Mouse (Mus musculus): Measurements from ENCODE around the gene Clcn3. TPM values are rescaled to one million over a fixed set of nuclear protein-coding genes. Genes with fewer than 3 reads are reported as not detected.

Clcn3 gene
- total RNA-seq, 2 experiments from 2014 or later = 34.6 to 36.4 TPM

DNA sequence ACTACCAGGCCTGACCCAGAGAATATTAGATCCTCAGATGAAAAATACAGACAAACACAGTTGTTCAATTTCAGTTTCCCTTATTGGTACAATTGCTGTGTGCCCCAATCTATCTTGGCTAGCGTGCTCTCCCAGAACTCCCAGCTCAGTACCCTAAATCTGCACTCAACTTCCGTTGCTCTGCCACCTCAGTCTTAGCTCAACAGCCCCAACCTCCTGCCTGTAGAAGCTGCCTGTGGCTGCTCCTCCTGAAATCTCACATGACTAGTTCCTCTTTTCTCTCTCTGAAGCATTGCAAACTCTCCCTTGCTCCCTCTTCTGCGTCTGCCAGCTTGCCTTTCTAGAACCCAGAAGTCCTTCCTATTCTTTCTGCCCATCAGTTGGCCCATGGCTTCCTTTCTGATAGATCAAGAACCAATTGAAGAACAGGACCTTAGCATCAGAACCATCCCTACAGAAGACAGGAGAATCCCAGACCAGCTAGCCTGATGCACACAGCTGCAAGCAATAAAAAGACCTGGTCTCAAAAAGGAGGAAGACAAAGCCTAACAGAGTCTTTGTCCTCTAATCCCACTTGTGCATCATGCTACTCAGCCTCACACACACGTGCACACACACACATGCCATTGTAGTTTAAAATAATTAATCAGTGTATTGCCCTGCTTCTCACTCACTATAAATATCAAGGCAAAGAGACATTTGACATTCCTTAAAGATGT lies 99.5 kb downstream of the Clcn3 start:
- intact Hi-C loops (cut with DNase I) = no loop called here
- DNase-seq = no peak

DNA sequence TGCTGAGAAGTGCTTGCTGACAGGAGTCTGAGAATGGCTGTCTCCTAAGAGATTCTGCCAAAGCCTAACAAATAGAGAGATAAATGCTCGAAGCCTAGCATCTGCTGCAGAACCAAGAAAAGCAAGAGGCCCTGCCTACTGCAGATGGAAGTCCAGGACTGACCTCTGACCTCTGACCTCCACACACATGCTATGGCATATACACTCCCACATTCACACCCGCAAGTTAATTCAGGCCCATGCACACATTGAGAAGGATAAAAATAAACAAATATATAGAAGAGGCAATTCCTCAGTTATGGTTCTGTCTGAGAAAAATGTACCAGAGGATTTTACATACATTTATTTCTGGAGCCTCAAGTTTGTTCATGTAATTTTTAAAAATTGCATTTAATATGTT lies 104.5 kb downstream of the Clcn3 start:
- intact Hi-C loops (cut with DNase I) = no loop called here
- no peak for DNase-seq

DNA sequence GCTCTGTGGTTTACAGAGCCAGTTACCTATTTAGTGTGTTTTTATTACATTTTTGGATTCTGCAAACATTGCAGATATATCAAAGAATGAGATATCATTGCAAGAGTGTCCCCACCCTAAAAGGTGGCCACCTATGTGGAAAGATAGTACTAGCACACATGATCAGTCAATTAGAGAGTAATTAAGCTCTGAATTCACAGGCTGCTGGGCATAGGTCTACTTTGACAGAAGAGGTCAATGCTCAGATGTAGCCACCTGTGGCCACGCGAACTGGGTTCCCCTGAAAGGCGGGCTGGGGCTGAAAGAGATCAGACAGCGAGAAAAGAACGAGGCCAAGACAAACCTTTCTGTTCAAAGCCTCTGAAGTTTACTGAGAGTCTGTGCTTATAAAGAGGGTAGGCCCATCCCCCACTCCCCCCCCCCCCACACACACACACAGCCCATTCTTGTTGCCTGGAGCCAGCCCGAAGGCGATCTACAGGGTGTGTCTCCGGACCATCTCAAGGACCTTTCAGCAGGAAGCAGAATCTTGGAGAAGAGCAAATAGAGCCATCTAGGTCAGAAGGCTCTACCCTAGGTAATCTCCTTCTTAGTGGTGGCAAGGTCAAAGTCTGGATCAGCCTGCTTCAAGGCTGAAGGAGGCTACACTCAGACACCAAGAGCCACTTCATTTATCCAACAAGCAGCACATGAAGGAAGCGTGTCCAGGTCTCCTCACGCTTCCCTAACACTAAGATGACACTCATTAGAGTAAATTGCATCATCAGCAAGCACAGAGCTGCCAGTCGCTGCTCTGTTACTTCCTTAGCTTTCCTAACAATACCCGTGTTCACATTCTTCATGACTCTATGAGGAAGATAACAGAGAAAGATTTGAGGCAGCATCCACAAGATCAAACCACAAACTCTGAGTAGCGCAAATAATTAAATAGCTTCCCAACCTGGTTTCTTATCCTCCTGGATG lies 112.6 kb downstream of the Clcn3 start:
- intact Hi-C loops (cut with DNase I) = no loop called here
- no peak for DNase-seq

DNA sequence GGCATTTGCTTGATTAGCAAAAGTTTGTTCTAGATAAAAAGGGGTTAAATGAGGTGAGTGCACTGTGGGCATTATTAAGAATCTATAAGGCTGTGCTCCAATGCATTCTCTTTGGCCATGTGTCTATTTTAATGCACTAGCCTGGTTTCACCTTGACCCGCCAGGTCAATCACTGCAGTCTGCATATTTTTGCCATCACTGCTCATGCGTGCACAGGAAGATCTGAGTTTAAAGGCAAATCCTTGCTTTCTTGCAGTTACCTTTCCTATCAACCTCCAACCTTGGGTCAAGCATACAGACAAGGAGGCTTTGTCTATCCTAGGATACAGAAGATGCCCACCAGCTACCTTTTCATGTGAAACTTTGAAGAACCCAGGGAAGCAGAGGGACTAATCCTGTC lies 113.3 kb downstream of the Clcn3 start:
- DNase-seq = no peak
- intact Hi-C loops (cut with DNase I) = loop anchor here (5.0 kb wide), 1 partner anchor 237 kb away; the partner anchor contains the start of gene Mfap3l

DNA sequence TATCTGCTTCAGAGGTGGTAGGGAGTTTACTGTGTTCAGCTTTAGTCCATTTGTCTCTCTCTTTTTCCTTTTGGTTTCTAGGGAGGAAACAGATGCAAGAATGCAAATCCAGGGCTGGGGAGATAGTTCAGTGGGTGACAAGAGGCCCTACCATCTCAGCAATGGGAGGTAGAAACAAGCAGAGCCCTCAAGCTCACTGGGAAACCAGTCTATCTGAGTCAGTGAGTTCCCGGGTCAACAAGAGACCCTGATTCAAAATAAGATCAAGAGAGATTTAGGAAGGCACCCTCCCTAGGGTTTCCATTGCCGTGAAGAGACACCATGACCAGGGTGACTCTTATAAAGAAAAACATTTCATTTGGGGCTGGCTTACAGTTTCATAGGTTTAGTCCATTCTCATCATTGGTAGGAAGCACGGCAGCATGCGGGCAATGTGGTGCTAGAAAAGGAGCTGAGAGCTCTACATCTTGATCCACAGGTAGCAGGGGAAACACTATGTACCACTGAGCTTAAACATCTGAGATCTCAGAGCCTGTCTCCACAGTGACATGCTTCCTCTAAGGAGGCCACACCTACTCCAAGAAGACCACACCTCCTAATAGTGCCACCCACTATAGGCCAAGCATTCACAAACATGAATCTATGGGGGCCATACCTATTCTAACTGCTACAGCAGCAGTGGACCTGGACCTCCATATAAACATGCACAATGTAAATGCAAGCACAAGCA lies 114.7 kb downstream of the Clcn3 start:
- no peak for DNase-seq
- intact Hi-C loops (cut with DNase I) = loop anchor here (5.0 kb wide), 1 partner anchor 236 kb away; the partner anchor contains the start of gene Mfap3l

DNA sequence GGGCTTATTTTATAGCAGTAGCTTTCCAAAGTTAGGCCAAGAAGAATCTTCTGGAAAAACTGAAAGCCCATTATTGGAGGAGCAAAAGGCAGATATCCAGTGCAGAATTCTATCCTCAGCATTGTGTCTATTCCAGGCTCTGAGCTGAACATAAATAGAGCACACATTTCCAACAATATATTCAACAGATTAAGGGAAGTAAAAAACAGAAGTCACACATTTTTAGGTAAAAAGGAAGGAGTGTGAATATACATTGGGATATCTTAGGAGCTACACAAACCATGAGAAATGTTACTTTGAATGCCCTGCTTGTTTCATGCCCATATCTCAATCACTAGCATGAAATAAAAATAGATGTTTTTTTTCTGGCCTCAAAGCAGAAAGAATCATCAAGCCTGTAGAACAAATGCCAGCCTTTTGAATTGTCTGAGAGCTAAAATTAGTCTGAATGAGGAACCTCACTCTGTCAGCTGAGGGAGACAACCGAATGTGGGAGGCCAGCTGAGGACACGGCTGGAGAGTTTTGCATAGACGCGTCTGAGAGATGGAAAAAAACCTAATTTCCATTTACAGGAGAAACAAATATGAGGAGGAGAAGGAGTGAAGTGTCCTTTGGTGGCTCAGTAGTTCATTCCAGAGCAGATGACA lies 115.5 kb downstream of the Clcn3 start:
- peak; percentile 55 to 63 for DNase-seq
- intact Hi-C loops (cut with DNase I) = loop anchor here (5.0 kb wide), 1 partner anchor 235 kb away; the partner anchor contains the start of gene Mfap3l

DNA sequence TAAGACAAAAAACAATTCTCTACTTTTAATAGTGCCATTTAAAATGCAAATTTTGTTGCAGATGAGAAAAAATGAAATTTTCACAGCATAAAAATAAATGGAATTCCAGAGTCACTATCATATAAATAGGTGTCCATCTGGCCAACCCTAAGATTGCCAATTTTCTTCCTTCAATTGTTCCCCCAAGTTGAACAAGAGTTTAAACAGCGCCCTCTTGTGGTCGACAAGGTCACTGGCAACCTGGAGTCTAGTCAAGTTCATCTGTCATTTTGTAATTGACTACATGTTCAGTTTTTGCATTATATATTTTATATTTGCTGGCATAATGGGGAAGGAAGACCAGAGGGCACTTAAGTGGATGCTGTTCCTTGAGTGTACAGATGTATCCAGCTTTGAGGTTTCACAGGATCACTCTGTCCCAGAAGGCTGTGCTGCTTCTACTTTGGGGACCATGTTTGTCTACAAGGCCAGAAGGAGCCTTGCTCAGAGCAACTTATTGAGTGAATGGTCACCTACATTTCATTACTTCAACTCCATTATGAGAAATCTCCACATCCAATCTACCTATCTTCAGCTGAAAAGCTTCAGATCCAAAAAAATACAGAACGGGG lies 117.5 kb downstream of the Clcn3 start:
- DNase-seq = peak; percentile 58 to 82
- intact Hi-C loops (cut with DNase I) = loop anchor here (1.0 to 5.0 kb wide), 3 partner anchors 233 to 360 kb away; partner anchors contain the start of genes Aadat and Mfap3l

DNA sequence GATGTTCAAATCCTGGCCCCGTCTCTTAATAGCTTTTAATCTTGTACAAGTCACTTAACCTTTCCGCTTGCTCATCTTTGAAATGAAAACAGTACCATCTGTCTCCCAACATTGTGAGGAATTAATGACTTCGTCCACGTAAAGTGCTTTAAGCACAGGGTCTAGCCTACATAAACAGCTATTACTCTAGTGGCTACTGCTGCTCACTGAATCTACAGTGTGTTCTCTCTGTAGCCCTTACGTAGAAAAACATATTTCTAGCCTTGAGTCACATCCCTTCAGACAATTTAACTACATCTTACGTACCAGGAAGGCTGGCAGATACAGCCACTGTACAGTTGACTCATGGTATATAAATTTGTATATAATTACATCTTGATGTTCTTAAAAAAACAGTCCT lies 118.2 kb downstream of the Clcn3 start:
- DNase-seq = no peak
- intact Hi-C loops (cut with DNase I) = loop anchor here (1.0 to 5.0 kb wide), 3 partner anchors 233 to 360 kb away; partner anchors contain the start of genes Aadat and Mfap3l

DNA sequence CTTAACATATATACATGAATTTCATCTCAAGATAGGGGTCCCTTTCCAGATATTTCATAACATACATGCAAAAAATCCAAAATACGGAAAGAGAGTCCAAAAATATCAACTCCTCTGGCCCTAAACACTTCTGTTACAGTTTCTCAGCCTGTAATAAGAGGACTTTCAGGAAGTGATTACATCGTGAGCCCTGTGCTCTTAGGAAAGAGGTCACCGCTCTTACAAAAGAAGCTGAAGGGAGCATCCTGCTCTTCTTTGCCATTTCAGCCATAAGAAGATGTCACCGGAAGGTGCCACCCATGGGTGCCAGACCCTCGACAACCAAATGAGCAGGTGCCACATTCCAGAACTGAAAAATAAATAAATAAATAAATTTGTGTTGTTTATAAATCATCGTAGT lies 121.3 kb downstream of the Clcn3 start:
- no peak for DNase-seq
- intact Hi-C loops (cut with DNase I) = no loop called here

DNA sequence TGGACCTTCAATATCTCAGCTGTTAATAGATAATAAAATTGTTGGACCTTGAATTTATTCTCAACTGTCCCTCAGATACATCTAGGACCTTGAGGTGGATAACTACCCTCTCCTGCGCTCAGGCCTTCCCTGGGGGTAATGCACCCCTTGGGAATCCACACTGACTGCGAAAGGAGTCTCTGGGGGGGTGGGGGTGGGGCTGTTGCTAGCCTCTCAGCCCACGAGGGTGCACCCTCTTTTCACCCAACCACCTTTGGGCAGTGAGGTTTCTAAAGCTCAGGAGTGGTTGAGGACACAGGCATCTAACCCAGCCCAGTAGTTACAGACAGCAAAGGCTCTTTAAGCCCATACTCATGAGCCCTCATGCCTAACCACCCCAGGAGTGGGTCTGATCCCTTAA lies 122.4 kb downstream of the Clcn3 start:
- DNase-seq = no peak
- intact Hi-C loops (cut with DNase I) = no loop called here

Other genes with a start within 250 kb of the Clcn3 start
- 10 to 100 TPM; 22.5 to 26.8 TPM for gene Hpf1, start 92.9 kb downstream of the Clcn3 start, total RNA-seq (2021)
- gene Nek1, start 9.9 kb upstream of the Clcn3 start, total RNA-seq (2021) = 1 to 10 TPM; 6.9 to 9.2 TPM
- gene Sh3rf1, start 240.6 kb upstream of the Clcn3 start, total RNA-seq (2021) = 1 to 10 TPM; 9.4 to 9.8 TPM